Mouse (Mus musculus): ENCODE data around the gene Krtap4-2.
"Not testable (repeated sequence)": the region's sequence is repeated elsewhere in the genome, so short reads cannot be mapped to it uniquely, and the experiment has no call there.

DNA sequence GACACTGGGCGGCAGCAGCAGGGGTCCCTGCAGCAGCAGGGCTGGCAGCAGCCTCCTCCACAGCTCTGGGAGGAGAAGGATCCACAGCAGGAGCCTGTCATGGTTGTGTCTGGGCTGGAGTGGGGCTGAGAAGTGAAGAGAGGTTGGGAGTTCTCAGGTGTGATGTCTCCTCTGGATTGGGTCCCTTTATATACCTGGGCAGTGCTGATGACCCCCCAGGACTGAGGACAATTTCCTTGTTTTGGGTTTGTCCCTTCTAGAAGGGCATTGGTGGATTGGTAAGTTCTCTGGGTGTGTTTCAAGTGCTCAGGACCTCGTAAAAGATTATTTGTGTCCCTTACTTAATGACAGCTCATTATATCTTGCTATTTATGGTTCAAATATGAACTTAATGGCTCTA lies 24.8 kb downstream of the Krtap4-2 start, which contains the start of gene Gm11937:
- TF ChIP-seq CTCF (IDR thresholded peaks at IDR 0.05; ENCODE audit: low read depth, low read length); POLR2A (IDR thresholded peaks at IDR 0.05; ENCODE audit: borderline replicate concordance, low read depth, low read length): not testable (repeated sequence)

All from bone marrow macrophage, adult 2 months (primary cell).